Mouse (Mus musculus) testis, postnatal 10 days (tissue): Measurements from ENCODE around the gene Zfand3.

Experiments
- DNase-seq: peaks from one replicate; pipeline ENCODE4 v3.0.0; 2021; ENCODE audit warnings: low spot score

Gene Zfand3

DNA sequence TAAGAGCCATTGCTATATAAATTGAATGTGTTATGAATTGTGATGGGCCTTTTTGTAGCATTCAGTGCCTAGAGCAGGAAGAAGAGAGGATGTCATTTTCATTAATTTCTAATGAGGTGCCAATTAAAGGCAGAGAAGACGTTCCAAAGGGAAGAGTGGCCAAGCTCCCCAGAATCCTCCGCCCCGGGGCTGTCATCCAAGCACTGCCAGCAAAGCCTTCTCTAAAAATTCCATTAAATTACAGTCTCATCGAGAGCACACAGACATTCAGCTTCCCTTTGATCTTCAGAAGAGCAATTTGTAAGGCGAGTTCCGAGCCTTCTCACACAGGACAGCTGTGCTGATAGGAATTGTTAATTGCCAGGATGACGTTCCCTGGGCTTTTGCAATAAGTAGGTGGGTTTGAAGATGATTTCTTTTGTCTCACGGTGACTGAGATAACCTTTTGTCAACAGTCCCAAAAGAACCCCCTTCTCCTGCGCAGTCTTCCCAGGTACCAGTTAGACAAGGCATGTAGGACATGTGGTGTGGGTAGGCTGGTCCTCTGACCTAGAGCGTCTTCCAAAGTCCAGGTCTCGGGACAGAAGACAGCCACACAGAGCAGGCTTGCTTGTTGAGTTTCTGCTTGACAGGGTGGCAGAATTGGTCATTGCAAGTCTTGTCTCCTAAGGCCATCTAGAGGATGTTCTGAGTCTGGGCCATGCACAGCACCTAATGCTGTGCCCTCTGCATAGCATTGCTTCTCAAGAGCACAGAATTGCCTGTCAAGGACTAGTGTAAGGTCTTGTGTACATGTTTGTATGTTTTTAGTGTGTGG is 190.3 kb downstream of the Zfand3 start:
- peak; percentile 30 for DNase-seq

DNA sequence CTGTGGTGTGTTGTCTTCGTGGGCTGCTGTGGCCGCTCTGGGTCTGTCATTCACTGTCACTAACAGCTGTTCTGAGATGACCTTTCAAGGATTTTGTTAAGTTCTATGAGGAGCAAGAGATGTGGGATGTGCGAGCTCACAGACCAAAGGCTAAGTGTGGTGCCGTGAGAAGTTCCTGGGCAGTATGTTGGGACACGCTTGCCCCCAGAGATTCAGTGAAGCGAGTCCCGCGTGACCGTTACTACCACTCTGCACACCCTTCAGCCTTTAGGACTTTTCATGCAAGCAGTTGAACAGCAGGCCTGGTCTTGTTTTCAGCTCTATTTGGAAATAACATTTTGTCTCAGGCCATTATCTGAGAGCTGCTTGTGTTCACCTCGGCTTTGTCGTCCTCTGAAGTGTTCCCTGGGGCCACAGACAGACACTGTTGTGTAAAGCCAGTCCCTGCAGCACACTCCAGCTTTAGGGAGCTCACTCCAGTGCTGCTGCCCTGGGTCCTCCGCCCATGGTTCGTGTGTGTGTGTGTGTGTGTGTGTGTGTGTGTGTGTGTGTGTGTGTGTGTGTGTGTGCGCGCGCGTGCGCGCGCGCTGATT is 191.2 kb downstream of the Zfand3 start:
- peak; percentile 38 for DNase-seq

GRCm38 (mm10) chr17:30196401-30197279 is 192.1 kb downstream of the Zfand3 start:
- peak; percentile 40 for DNase-seq

GRCm38 (mm10) chr17:30197280-30198030 is 192.9 kb downstream of the Zfand3 start:
- DNase-seq = peak; percentile 37

DNA sequence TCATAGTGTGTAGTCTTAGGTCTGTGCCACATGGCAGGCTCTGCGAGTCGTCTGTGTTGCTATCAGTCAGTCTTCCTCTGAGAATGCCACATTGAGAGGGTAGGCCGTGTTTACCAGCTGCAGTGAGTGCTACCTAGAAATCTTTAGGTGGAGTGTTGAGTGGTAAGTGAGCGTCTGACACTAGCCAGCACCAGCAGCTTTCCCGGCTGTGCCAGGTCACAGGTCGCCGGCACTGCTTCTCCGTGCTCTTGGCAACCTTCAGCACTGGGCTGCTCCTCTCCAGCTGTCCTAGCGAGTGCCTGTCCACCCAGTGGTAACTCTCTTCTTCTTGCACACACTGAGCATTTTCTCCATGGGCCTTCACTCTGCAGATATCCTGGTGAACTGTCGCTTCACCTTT is 193.9 kb downstream of the Zfand3 start:
- DNase-seq = peak; percentile 43

GRCm38 (mm10) chr17:30199374-30200247 is 195.1 kb downstream of the Zfand3 start:
- peak; percentile 40 for DNase-seq

GRCm38 (mm10) chr17:30200283-30200682 is 195.8 kb downstream of the Zfand3 start:
- no peak for DNase-seq

DNA sequence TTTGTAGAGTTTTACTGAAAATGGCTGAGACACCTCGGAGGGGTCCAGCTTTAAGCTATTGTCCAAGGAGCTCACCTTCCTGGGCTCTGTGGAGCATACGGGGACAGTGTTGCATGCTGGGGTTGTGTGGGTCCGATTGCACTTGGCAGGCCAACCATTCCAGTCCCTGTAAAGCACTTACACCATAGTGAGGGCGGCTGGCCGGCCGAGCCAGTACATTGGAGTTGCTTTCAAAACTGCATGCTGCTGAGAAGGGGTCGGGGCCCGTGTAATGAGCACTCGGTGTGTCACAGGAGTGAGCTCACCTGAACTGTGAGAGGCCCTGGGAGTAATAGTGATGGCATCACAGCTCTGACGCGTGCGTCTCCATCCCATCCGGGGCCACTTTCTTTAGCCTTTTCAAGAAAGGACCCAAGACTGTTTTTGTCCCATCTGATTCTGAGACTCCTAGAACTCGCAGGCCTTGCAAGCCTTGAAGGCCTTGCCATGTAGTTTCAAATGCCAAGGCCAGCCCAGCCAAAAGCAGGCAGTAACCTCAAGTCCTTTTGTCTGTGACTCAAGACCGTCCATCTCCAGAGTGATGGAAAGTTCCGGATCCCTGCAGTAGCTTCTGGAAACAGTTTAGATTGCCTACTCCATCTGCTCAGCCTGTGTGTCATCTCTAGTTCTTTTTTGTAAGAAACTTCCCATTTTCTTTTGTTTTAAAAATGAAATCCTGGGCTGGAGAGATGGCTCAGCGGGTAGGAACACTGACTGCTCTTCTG is 200.7 kb downstream of the Zfand3 start:
- DNase-seq = no peak

GRCm38 (mm10) chr17:30210262-30210661 is 205.7 kb downstream of the Zfand3 start:
- DNase-seq = no peak

GRCm38 (mm10) chr17:30210936-30211335 is 206.4 kb downstream of the Zfand3 start:
- DNase-seq = no peak

DNA sequence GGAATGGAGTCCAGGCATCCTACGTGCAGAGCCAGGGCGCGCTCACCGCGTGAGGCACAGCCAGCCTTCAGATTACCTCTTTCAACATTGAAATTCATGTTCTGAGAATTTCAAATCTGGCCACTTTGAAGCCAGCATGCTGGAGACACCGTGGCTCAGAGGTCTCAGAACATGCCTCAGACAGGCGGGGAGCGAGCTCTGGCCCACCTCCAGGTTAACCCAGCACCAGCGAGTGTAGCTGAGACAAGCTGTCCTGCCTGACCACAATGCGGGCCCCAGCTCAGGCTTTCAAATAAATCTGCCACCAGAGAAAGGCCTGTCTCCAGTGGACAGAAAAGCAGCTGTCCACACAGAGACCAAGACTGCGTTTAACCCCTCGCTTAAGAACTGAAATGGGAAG is 208.1 kb downstream of the Zfand3 start:
- DNase-seq = no peak

- no peak for DNase-seq
Measured at GRCm38 (mm10) chr17:30213371-30213770, 208.8 kb downstream of the Zfand3 start.

GRCm38 (mm10) chr17:30214393-30214792 is 209.9 kb downstream of the Zfand3 start:
- no peak for DNase-seq

DNA sequence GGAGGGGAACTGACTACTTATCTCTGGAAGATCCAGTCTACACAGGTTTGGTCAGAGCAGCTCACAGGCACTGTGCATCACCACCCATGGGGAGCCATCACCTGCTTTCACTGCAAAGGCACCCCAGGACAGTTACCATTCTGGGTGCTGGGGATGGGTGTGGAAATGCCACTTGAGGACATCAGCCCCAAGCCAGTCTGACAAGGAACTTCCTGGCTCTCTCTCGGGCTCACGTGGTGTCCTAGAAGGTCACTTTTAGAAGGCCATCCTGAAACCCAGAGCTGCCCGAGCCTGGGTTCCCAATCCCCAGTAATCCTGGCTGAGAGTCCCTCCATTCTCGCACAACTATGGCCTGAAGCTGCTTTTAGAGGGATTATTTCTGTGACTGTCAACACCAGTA is 211.2 kb downstream of the Zfand3 start:
- no peak for DNase-seq

GRCm38 (mm10) chr17:30221677-30222076 is 217.1 kb downstream of the Zfand3 start:
- no peak for DNase-seq

DNA sequence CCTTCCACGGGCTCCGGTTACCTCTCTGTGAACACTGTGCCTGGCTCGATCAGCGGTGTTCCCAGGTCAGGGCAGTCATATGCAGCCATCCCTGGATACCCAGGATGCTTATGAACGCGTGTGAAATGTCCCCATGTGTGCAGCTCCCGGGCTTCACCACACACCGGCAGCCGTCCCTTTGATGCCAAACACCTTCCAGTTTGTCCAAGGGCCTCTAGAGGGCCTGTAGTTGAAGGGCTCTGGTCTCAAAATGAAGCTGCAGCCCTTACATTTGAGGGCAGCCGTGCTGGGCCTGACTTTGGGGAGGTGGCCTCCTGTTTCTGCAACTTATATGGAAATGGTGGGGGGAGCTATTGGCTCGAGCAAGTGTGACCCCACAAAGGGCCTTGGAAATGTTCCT is 217.8 kb downstream of the Zfand3 start:
- no peak for DNase-seq

GRCm38 (mm10) chr17:30222837-30223236 is 218.3 kb downstream of the Zfand3 start:
- no peak for DNase-seq

DNA sequence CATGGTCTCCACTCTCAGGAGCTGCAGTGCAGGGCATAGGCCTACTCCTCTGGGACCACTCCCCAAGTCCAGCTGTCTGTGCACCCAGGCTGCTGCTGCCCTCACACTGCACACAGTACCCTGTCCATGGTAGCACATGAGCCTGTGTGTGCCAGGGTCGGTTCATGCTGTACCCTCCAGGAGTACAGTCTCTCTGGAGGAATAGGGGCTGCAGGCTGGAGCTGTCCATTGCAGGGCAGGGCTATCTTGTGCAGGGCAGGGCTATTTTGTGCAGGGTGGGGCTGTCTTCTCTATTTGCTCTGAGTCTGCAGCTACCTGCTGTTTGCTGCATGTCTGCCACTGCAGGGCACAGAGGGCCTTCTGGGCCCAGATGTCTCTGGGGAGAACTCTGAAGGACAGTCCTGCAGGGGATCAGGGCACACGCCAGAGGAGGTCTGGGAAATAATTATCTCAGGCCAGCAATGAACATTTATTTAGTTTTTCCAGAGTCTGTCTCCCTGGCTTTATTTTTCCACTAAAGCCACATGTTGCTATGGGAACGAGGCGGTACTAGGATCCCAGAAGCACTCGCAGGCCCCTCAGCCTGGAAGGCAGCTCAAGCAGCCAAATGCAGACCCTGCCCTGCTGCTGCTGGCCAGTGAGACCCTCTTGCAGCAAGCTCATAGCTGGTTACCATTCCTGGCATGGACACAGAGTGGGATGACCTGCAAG is 220.7 kb downstream of the Zfand3 start:
- no peak for DNase-seq

GRCm38 (mm10) chr17:30228439-30229215 is 224.1 kb downstream of the Zfand3 start:
- no peak for DNase-seq
